Mouse (Mus musculus): ENCODE results near the gene Olfr792. TPM values are rescaled to one million over a fixed set of nuclear protein-coding genes. Genes with fewer than 3 reads are reported as not detected.

The Olfr792 gene
- not detected in 2 replicates for polyA plus RNA-seq (2011; ENCODE audit: insufficient read depth, insufficient read length, low replicate concordance, missing spikeins)

- TF ChIP-seq POLR2A (IDR thresholded peaks at IDR 0.05; ENCODE audit: borderline replicate concordance, control insufficient read depth, low read depth, low read length) (no peak), CTCF (IDR thresholded peaks at IDR 0.05; ENCODE audit: control insufficient read depth, insufficient read depth, low read length) (no peak)
- Histone ChIP-seq H3K27ac (ENCODE audit: control insufficient read depth, insufficient read depth, low read depth, low read length, poor library complexity) (no peak within 1 kb of the TSS), H3K4me3 (replicated peaks; ENCODE audit: control insufficient read depth, low read depth, low read length) (no peak within 1 kb of the TSS), H3K4me1 (ENCODE audit: control insufficient read depth, insufficient read depth, low read length) (no peaks in the 10 kb centered on the region)
- 80% methylated on average over 1 of the region's 1 CpGs for WGBS
Measured at GRCm38 (mm10) chr10:129538862-129539261, at the start of gene Olfr792. TSS of gene Olfr792 (plus strand) at chr10:129539162.

GRCm38 (mm10) chr10:129490101-129490500, 48.9 kb upstream of the Olfr792 start:
- Histone ChIP-seq H3K4me3 (replicated peaks; ENCODE audit: control insufficient read depth, low read depth, low read length) (no peak overlapping the region), H3K27ac (ENCODE audit: control insufficient read depth, insufficient read depth, low read depth, low read length, poor library complexity) (no peak overlapping the region), H3K4me1 (ENCODE audit: control insufficient read depth, insufficient read depth, low read length) (no peaks in the 10 kb centered on the region)
- TF ChIP-seq POLR2A (IDR thresholded peaks at IDR 0.05; ENCODE audit: borderline replicate concordance, control insufficient read depth, low read depth, low read length) = no peak
- TF ChIP-seq CTCF (IDR thresholded peaks at IDR 0.05; ENCODE audit: control insufficient read depth, insufficient read depth, low read length) = no peak
- 81% methylated on average over 2 of the region's 2 CpGs for WGBS

- no peaks in the 10 kb centered on the region for H3K4me1 ChIP-seq (ENCODE audit: control insufficient read depth, insufficient read depth, low read length)
- H3K27ac ChIP-seq (ENCODE audit: control insufficient read depth, insufficient read depth, low read depth, low read length, poor library complexity) = no peak within 1 kb of the TSS
- no peak within 1 kb of the TSS for H3K4me3 ChIP-seq (replicated peaks; ENCODE audit: control insufficient read depth, low read depth, low read length)
- no peak for TF ChIP-seq POLR2A (IDR thresholded peaks at IDR 0.05; ENCODE audit: borderline replicate concordance, control insufficient read depth, low read depth, low read length)
- no peak for TF ChIP-seq CTCF (IDR thresholded peaks at IDR 0.05; ENCODE audit: control insufficient read depth, insufficient read depth, low read length)
Measured at GRCm38 (mm10) chr10:129498192-129498591, 40.8 kb upstream of the Olfr792 start, which contains the start of gene Olfr790. TSS of gene Olfr790 (plus strand) at chr10:129498492.

GRCm38 (mm10) chr10:129521492-129521891, 17.5 kb upstream of the Olfr792 start, which contains the start of gene Olfr791:
TSS of gene Olfr791 (plus strand) at chr10:129521792.
- H3K27ac ChIP-seq (ENCODE audit: control insufficient read depth, insufficient read depth, low read depth, low read length, poor library complexity) = no peak within 1 kb of the TSS
- no peaks in the 10 kb centered on the region for H3K4me1 ChIP-seq (ENCODE audit: control insufficient read depth, insufficient read depth, low read length)
- no peak within 1 kb of the TSS for H3K4me3 ChIP-seq (replicated peaks; ENCODE audit: control insufficient read depth, low read depth, low read length)
- WGBS = 69% methylated on average over 3 of the region's 3 CpGs
- TF ChIP-seq CTCF (IDR thresholded peaks at IDR 0.05; ENCODE audit: control insufficient read depth, insufficient read depth, low read length) = no peak
- TF ChIP-seq POLR2A (IDR thresholded peaks at IDR 0.05; ENCODE audit: borderline replicate concordance, control insufficient read depth, low read depth, low read length) = no peak

- WGBS = 42% methylated on average over 1 of the region's 1 CpGs
Measured at GRCm38 (mm10) chr10:129549354-129549753, 10.4 kb downstream of the Olfr792 start.

GRCm38 (mm10) chr10:129567355-129567754, 28.4 kb downstream of the Olfr792 start, which contains the start of gene Olfr794:
TSS of gene Olfr794 (plus strand) at chr10:129567655.
- TF ChIP-seq CTCF (IDR thresholded peaks at IDR 0.05; ENCODE audit: control insufficient read depth, insufficient read depth, low read length) = no peak
- TF ChIP-seq POLR2A (IDR thresholded peaks at IDR 0.05; ENCODE audit: borderline replicate concordance, control insufficient read depth, low read depth, low read length) = no peak
- Histone ChIP-seq H3K4me3 (replicated peaks; ENCODE audit: control insufficient read depth, low read depth, low read length) (no peak within 1 kb of the TSS), H3K27ac (ENCODE audit: control insufficient read depth, insufficient read depth, low read depth, low read length, poor library complexity) (no peak within 1 kb of the TSS), H3K4me1 (ENCODE audit: control insufficient read depth, insufficient read depth, low read length) (no peaks in the 10 kb centered on the region)
- WGBS = 68% methylated on average over 2 of the region's 2 CpGs

More at GRCm38 (mm10) chr10:129549354-129549753, 10.4 kb downstream of the Olfr792 start:
- Histone ChIP-seq H3K27ac (ENCODE audit: control insufficient read depth, insufficient read depth, low read depth, low read length, poor library complexity) (no peak overlapping the region), H3K4me1 (ENCODE audit: control insufficient read depth, insufficient read depth, low read length) (no peaks in the 10 kb centered on the region), H3K4me3 (replicated peaks; ENCODE audit: control insufficient read depth, low read depth, low read length) (no peak overlapping the region)
- no peak for TF ChIP-seq CTCF (IDR thresholded peaks at IDR 0.05; ENCODE audit: control insufficient read depth, insufficient read depth, low read length)
- no peak for TF ChIP-seq POLR2A (IDR thresholded peaks at IDR 0.05; ENCODE audit: borderline replicate concordance, control insufficient read depth, low read depth, low read length)

- Histone ChIP-seq H3K4me3 (replicated peaks; ENCODE audit: control insufficient read depth, low read depth, low read length) (no peak overlapping the region), H3K4me1 (ENCODE audit: control insufficient read depth, insufficient read depth, low read length) (no peaks in the 10 kb centered on the region), H3K27ac (ENCODE audit: control insufficient read depth, insufficient read depth, low read depth, low read length, poor library complexity) (no peak overlapping the region)
- WGBS = 59% methylated on average over 1 of the region's 1 CpGs
- TF ChIP-seq POLR2A (IDR thresholded peaks at IDR 0.05; ENCODE audit: borderline replicate concordance, control insufficient read depth, low read depth, low read length) (no peak), CTCF (IDR thresholded peaks at IDR 0.05; ENCODE audit: control insufficient read depth, insufficient read depth, low read length) (no peak)
Measured at GRCm38 (mm10) chr10:129577066-129577465, 38.1 kb downstream of the Olfr792 start.

Other genes starting within 250 kb of the Olfr792 start
- not detected in 2 replicates for gene Olfr780, start 221.0 kb upstream of the Olfr792 start, polyA plus RNA-seq (2011; ENCODE audit: insufficient read depth, insufficient read length, low replicate concordance, missing spikeins)
- not detected in 2 replicates for gene Olfr781, start 210.3 kb upstream of the Olfr792 start, polyA plus RNA-seq (2011; ENCODE audit: insufficient read depth, insufficient read length, low replicate concordance, missing spikeins)
- gene Olfr782, start 190.3 kb upstream of the Olfr792 start, polyA plus RNA-seq (2011; ENCODE audit: insufficient read depth, insufficient read length, low replicate concordance, missing spikeins) = not detected in 2 replicates
- not detected in 2 replicates for gene Olfr784, start 155.1 kb upstream of the Olfr792 start, polyA plus RNA-seq (2011; ENCODE audit: insufficient read depth, insufficient read length, low replicate concordance, missing spikeins)
- gene Olfr785, start 133.7 kb upstream of the Olfr792 start, polyA plus RNA-seq (2011; ENCODE audit: insufficient read depth, insufficient read length, low replicate concordance, missing spikeins) = not detected in 2 replicates
- gene Olfr786, start 111.9 kb upstream of the Olfr792 start, polyA plus RNA-seq (2011; ENCODE audit: insufficient read depth, insufficient read length, low replicate concordance, missing spikeins) = not detected in 2 replicates
- gene Olfr787, start 77.3 kb upstream of the Olfr792 start, polyA plus RNA-seq (2011; ENCODE audit: insufficient read depth, insufficient read length, low replicate concordance, missing spikeins) = 0.70 TPM in 1 of 2 replicates, not detected in the other
- not detected in 2 replicates for gene Olfr788, start 68.2 kb upstream of the Olfr792 start, polyA plus RNA-seq (2011; ENCODE audit: insufficient read depth, insufficient read length, low replicate concordance, missing spikeins)
- not detected in 2 replicates for gene Olfr789, start 54.4 kb upstream of the Olfr792 start, polyA plus RNA-seq (2011; ENCODE audit: insufficient read depth, insufficient read length, low replicate concordance, missing spikeins)
- not detected in 2 replicates for gene Olfr790, start 40.7 kb upstream of the Olfr792 start, polyA plus RNA-seq (2011; ENCODE audit: insufficient read depth, insufficient read length, low replicate concordance, missing spikeins)
- not detected in 2 replicates for gene Olfr791, start 17.4 kb upstream of the Olfr792 start, polyA plus RNA-seq (2011; ENCODE audit: insufficient read depth, insufficient read length, low replicate concordance, missing spikeins)
- not detected in 2 replicates for gene Olfr794, start 28.5 kb downstream of the Olfr792 start, polyA plus RNA-seq (2011; ENCODE audit: insufficient read depth, insufficient read length, low replicate concordance, missing spikeins)
- not detected in 2 replicates for gene Olfr796, start 73.4 kb downstream of the Olfr792 start, polyA plus RNA-seq (2011; ENCODE audit: insufficient read depth, insufficient read length, low replicate concordance, missing spikeins)
- gene Olfr798, start 88.8 kb downstream of the Olfr792 start, polyA plus RNA-seq (2011; ENCODE audit: insufficient read depth, insufficient read length, low replicate concordance, missing spikeins) = not detected in 2 replicates
- gene Olfr799, start 98.3 kb downstream of the Olfr792 start, polyA plus RNA-seq (2011; ENCODE audit: insufficient read depth, insufficient read length, low replicate concordance, missing spikeins) = not detected in 2 replicates
- not detected in 2 replicates for gene Olfr800, start 118.5 kb downstream of the Olfr792 start, polyA plus RNA-seq (2011; ENCODE audit: insufficient read depth, insufficient read length, low replicate concordance, missing spikeins)
- not detected in 2 replicates for gene Olfr801, start 134.7 kb downstream of the Olfr792 start, polyA plus RNA-seq (2011; ENCODE audit: insufficient read depth, insufficient read length, low replicate concordance, missing spikeins)
- not detected in 2 replicates for gene Olfr802, start 149.0 kb downstream of the Olfr792 start, polyA plus RNA-seq (2011; ENCODE audit: insufficient read depth, insufficient read length, low replicate concordance, missing spikeins)
- gene Olfr803, start 155.1 kb downstream of the Olfr792 start, polyA plus RNA-seq (2011; ENCODE audit: insufficient read depth, insufficient read length, low replicate concordance, missing spikeins) = not detected in 2 replicates
- gene Olfr804, start 164.0 kb downstream of the Olfr792 start, polyA plus RNA-seq (2011; ENCODE audit: insufficient read depth, insufficient read length, low replicate concordance, missing spikeins) = 0.35 TPM in 1 of 2 replicates, not detected in the other
- 0.61 TPM in 1 of 2 replicates, not detected in the other for gene Olfr805, start 190.2 kb downstream of the Olfr792 start, polyA plus RNA-seq (2011; ENCODE audit: insufficient read depth, insufficient read length, low replicate concordance, missing spikeins)
- gene Olfr806, start 202.8 kb downstream of the Olfr792 start, polyA plus RNA-seq (2011; ENCODE audit: insufficient read depth, insufficient read length, low replicate concordance, missing spikeins) = not detected in 2 replicates
- gene Olfr807, start 218.6 kb downstream of the Olfr792 start, polyA plus RNA-seq (2011; ENCODE audit: insufficient read depth, insufficient read length, low replicate concordance, missing spikeins) = not detected in 2 replicates
- gene Olfr808, start 226.3 kb downstream of the Olfr792 start, polyA plus RNA-seq (2011; ENCODE audit: insufficient read depth, insufficient read length, low replicate concordance, missing spikeins) = not detected in 2 replicates
- gene Olfr809, start 235.5 kb downstream of the Olfr792 start, polyA plus RNA-seq (2011; ENCODE audit: insufficient read depth, insufficient read length, low replicate concordance, missing spikeins) = not detected in 2 replicates

All from bone marrow, adult 2 months (tissue).